Mouse (Mus musculus) limb, embryonic 12.5 days (tissue): Measurements from ENCODE around the gene Cdk15. TPM values are rescaled to one million over a fixed set of nuclear protein-coding genes. Genes with fewer than 3 reads are reported as not detected.

ENCODE experiments used
- ATAC-seq: fragments of 200-750 bp; cut with Nextera tagmentation; 2 replicates; pipeline ENCODE4 v1.8.0; 2017; ENCODE audit warnings: low read depth, moderate TSS enrichment; ENCODE audit not compliant: insufficient number of reproducible peaks, insufficient read depth, low FRiP score, low TSS enrichment
- H3K27ac ChIP-seq: fragments of 300-500 bp; sonication (generic); 2 replicates; pipeline ENCODE4 v1.5.1; 2016; ENCODE audit warnings: mild to moderate bottlenecking, moderate library complexity
- H3K27me3 ChIP-seq: fragments of 300-500 bp; sonication (generic); 2 replicates; pipeline ENCODE4 v1.6.1; 2016; ENCODE audit warnings: mild to moderate bottlenecking, moderate library complexity
- H3K36me3 ChIP-seq: fragments of 300-500 bp; sonication (generic); 2 replicates; pipeline ENCODE4 v1.6.1; 2016; ENCODE audit warnings: mild to moderate bottlenecking, moderate library complexity
- H3K4me1 ChIP-seq: fragments of 300-500 bp; sonication (generic); replicated peaks from 2 replicates; pipeline ENCODE4 v1.6.1; 2016
- H3K4me2 ChIP-seq: fragments of 300-500 bp; sonication (generic); 2 replicates; pipeline ENCODE4 v1.6.1; 2016; ENCODE audit warnings: mild to moderate bottlenecking, moderate library complexity
- H3K4me3 ChIP-seq: fragments of 300-500 bp; sonication (generic); replicated peaks from 2 replicates; pipeline ENCODE4 v1.5.1; 2016; ENCODE audit warnings: mild to moderate bottlenecking
- H3K9ac ChIP-seq: fragments of 300-500 bp; sonication (generic); replicated peaks from 2 replicates; pipeline ENCODE4 v1.6.1; 2016; ENCODE audit warnings: mild to moderate bottlenecking, moderate library complexity
- H3K9me3 ChIP-seq: fragments of 300-500 bp; sonication (generic); 2 replicates; pipeline ENCODE4 v1.6.1; 2016; ENCODE audit warnings: mild to moderate bottlenecking, moderate library complexity
- WGBS: fragments of 180-500 bp; shearing (Covaris S2); methylation state at CpG from one replicate; pipeline ENCODE4 v1.1.7; 2016; 5-methylcytosine and 5-hydroxymethylcytosine counted together
- polyA plus RNA-seq: library from polyadenylated mRNA; unstranded; fragments of >200 nt; fragmentation: Nextera tagmentation; extraction: Ambion mirVana; gene quantifications from 2 replicates; pipeline ENCODE4 v1.2.1, GENCODE M21; 2016

Cdk15 gene
- polyA plus RNA-seq, 1 experiment from 2014 or later = not detected

DNA sequence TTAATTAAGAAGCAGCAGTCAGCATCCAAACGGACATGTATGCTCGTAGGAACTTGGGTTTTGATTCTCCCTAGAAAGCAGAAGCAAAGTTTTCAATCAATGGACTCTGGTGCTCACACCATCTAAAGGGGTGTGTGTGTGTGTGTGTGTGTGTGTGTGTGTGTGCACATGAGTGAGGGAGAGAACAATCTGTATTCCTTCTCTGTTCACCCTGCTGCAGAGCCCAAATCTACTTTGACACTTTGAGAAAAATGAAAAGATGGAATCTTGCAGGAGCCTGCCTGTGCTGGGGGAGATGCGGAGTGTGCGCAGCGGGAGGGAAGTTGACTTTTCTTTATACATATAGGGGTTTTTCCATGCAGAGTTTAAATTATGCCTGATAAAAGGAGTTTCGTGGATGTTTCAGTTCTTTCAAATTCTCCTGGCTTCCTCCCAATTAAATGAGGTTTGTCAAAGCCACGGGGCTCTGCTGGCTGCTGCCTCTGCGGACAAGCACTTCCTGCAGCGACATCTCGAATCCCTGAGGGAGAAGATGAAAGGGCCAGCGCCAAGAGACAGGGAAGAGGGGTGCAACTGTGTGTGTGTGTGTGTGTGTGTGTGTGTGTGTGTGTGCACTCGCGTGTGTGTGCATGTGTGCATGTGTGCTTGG, 76.2 kb downstream of the Cdk15 start:
- no peak overlapping the region for H3K4me3 ChIP-seq
- H3K36me3 ChIP-seq = no peaks in the 10 kb centered on the region
- H3K4me1 ChIP-seq = peaks cover 57% of the 10 kb centered on the region
- H3K9me3 ChIP-seq = no peaks in the 10 kb centered on the region
- WGBS = 19% methylated on average over 13 of the region's 13 CpGs
- peak overlapping the region; percentile 26; the same call in 1 of the 2 replicates for H3K4me2 ChIP-seq
- H3K9ac ChIP-seq = 0 out of 2 replicates have a peak overlapping the region, but pooled peaks have one; percentile 18
- H3K27ac ChIP-seq = peak overlapping the region; percentile 79; the same call in 1 of the 2 replicates
- no peak for ATAC-seq
- no peaks in the 10 kb centered on the region; the same call in 1 of the 2 replicates for H3K27me3 ChIP-seq

DNA sequence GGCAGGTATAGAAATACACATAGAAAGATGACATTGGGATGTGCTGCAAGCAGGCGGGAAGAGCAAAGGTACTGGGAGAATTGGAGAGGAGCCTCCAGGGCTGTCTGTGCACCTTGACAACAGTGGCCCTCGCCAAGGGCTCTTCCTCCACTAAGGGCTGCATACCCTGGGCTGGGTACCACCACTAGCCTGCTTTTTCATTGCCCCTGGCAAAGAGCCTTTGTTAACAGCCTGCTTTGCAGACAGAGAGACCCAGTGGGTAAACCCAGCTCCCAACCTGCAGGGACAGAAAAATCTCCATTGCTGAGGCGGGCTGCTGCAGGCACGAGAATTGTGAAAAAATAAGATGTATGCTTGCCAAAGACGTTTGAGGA, 76.7 kb downstream of the Cdk15 start:
- H3K4me2 ChIP-seq = peak overlapping the region; percentile 26; the same call in 1 of the 2 replicates
- peaks cover 52% of the 10 kb centered on the region for H3K4me1 ChIP-seq
- H3K36me3 ChIP-seq = no peaks in the 10 kb centered on the region
- no peak overlapping the region for H3K4me3 ChIP-seq
- ATAC-seq = no peak
- H3K9me3 ChIP-seq = no peaks in the 10 kb centered on the region
- WGBS = 28% methylated on average over 5 of the region's 5 CpGs
- no peaks in the 10 kb centered on the region; the same call in 1 of the 2 replicates for H3K27me3 ChIP-seq
- H3K9ac ChIP-seq = no peak overlapping the region
- peak overlapping the region; percentile 79; the same call in 1 of the 2 replicates for H3K27ac ChIP-seq

DNA sequence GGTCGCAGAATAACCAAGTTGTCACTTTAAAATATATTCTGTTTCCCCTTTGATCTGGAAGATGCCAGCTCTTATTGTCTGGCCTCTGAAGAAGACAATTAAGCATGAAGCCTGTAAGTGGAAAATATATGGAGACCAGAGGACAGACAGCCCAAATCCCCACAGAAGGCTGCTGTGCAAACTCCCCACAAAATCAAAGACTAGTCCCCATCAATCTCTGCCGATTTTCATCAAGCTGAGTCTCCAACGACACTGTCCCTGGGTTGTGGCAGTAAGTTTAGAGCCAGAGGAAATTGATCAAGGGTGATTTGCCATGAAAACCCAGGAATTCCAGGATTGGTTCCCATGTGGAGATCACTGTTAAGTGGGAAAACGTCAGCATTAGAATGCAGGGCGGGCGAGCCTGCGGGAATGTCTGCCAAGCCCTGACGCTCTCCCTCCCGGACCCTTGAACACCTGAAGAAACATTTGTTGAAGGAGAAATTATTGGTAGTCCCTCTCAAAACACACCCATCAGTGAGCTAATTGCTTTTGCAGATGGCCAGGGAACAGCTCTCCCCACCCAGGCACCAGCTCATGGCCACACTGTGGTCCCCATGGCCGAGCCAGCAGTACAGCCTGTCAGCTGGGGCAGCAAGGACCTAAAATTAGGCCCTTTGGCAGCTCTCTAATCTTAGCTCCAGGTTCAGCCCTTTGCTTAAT, 77.3 kb downstream of the Cdk15 start:
- Histone ChIP-seq H3K36me3 (no peaks in the 10 kb centered on the region), H3K27ac (peak overlapping the region; percentile 79), H3K27me3 (no peaks in the 10 kb centered on the region; the same call in 1 of the 2 replicates), H3K9ac (no peak overlapping the region; the same call in 1 of the 2 replicates), H3K4me3 (no peak overlapping the region), H3K4me1 (peaks cover 47% of the 10 kb centered on the region), H3K9me3 (no peaks in the 10 kb centered on the region), H3K4me2 (peak overlapping the region; percentile 26; the same call in 1 of the 2 replicates)
- ATAC-seq = peak; percentile 62
- WGBS = 8% methylated on average over 10 of the region's 10 CpGs

DNA sequence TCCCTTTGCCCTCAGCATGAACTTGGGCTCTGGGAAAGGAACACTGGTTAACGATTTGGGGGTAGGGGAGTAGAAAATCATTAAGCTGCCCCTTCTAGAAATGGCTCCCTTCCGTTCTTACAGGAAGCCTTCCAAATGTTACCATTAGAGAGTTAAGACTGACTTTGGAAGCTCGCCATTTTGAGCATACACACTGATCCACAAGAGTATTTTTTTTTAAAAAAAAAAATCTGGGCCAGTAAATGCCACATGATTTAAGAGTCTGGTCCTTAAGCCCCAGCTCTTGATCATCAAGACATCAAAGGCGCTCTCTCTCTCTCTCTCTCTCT, 77.8 kb downstream of the Cdk15 start:
- H3K9me3 ChIP-seq = no peaks in the 10 kb centered on the region
- H3K27ac ChIP-seq = peak overlapping the region; percentile 79
- no peaks in the 10 kb centered on the region; the same call in 1 of the 2 replicates for H3K27me3 ChIP-seq
- WGBS = 15% methylated on average over 4 of the region's 4 CpGs
- no peak overlapping the region for H3K4me3 ChIP-seq
- ATAC-seq = peak; percentile 21
- H3K4me2 ChIP-seq = 0 out of 2 replicates have a peak overlapping the region, but pooled peaks have one; percentile 26
- H3K9ac ChIP-seq = no peak overlapping the region
- H3K4me1 ChIP-seq = peaks cover 47% of the 10 kb centered on the region
- H3K36me3 ChIP-seq = no peaks in the 10 kb centered on the region

DNA sequence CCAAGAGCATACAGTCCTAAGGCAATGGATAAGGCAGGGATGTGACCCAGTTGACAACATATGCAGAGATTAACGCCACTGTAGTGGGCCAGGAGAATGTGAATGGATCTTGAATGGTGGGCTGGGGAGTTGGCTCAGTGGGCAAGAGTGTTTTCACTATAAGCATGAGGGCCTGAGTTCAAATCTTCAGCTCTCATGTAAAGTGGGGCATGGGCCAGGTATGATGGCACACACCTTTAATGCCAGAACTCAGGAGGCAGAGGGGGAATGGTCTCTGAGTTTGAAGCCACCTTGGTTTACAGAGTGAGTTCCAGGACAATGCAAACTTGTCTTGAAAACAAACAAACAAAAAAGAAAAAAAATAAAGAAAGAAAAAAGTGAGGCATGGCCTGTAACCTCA, 79.5 kb downstream of the Cdk15 start:
- 93% methylated on average over 1 of the region's 1 CpGs for WGBS

DNA sequence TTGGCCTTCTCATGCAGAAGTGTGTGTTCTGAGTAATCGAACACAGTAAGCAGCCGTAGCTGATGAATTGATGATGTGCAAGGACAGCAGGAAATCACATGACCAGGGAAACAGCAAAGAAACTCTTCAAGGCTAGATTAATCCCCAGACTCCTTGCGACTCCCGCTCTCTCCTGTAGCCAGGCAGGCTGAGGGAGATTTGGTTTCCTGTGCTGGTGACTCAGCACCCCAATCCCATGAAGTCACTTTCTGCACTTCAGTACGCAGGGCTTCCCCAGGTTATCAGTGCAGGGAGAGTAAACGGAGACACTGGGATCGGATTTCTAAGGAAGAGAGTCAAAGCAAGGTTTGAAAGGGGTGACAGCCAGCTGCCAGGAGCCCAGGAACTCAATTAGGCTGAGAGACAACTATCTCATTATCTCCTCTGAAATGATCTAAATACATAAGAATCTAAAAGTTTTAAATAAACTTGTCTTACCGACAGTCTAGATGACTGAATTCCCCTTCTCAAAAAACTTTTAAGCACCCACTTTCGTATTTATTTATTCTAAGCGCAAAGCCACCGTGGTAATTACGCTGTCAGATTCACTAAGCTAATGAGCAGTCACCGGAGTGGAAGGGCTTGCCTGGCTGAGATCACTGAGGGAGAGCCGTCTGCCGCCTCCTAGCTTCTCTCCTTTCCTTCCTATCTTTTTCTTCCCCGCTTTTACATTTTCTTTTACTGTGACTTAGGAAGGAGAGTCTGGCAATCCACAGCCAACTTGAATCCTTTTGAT, 84.3 kb downstream of the Cdk15 start:
- no peaks in the 10 kb centered on the region for H3K36me3 ChIP-seq
- H3K4me1 ChIP-seq = peaks cover 18% of the 10 kb centered on the region
- no peak overlapping the region for H3K4me3 ChIP-seq
- H3K9ac ChIP-seq = no peak overlapping the region
- H3K4me2 ChIP-seq = peak overlapping the region; percentile 33
- H3K27me3 ChIP-seq = no peaks in the 10 kb centered on the region
- ATAC-seq = no peak
- WGBS = 9% methylated on average over 16 of the region's 16 CpGs
- H3K9me3 ChIP-seq = peaks cover 5% of the 10 kb centered on the region; the same call in 1 of the 2 replicates
- no peak overlapping the region for H3K27ac ChIP-seq

More for the DNA sequence above, 79.5 kb downstream of the Cdk15 start:
- Histone ChIP-seq H3K4me2 (no peak overlapping the region), H3K9ac (no peak overlapping the region), H3K27ac (no peak overlapping the region), H3K4me3 (no peak overlapping the region), H3K27me3 (no peaks in the 10 kb centered on the region; the same call in 1 of the 2 replicates), H3K9me3 (no peaks in the 10 kb centered on the region), H3K4me1 (peaks cover 48% of the 10 kb centered on the region), H3K36me3 (no peaks in the 10 kb centered on the region)
- ATAC-seq = no peak

DNA sequence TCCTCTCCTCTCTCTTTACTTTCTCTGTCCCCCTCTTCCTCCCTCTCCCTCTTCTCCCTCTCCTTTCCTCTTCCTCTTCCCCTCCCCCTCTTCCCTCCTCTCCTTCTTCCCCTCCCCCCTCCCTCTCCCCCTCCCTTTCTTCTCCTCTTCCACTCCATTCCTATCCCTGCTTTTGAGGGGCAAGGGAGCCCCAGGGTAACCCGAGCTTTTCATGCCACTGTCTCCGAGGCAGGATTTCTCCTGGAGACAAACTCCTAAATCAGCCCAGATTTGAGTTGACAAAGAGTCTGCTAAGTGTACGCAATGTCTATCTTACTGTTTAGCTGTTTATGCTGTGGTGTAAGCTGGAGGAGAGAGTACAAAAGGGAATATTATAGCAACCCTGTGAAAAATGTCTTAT, 85.0 kb downstream of the Cdk15 start:
- 17% methylated on average over 3 of the region's 3 CpGs for WGBS
- no peak overlapping the region for H3K27ac ChIP-seq
- H3K4me3 ChIP-seq = no peak overlapping the region
- peaks cover 5% of the 10 kb centered on the region; the same call in 1 of the 2 replicates for H3K9me3 ChIP-seq
- H3K4me2 ChIP-seq = peak overlapping the region; percentile 33; the same call in 1 of the 2 replicates
- no peaks in the 10 kb centered on the region for H3K27me3 ChIP-seq
- H3K36me3 ChIP-seq = no peaks in the 10 kb centered on the region
- no peak overlapping the region for H3K9ac ChIP-seq
- H3K4me1 ChIP-seq = peaks cover 18% of the 10 kb centered on the region
- no peak for ATAC-seq

DNA sequence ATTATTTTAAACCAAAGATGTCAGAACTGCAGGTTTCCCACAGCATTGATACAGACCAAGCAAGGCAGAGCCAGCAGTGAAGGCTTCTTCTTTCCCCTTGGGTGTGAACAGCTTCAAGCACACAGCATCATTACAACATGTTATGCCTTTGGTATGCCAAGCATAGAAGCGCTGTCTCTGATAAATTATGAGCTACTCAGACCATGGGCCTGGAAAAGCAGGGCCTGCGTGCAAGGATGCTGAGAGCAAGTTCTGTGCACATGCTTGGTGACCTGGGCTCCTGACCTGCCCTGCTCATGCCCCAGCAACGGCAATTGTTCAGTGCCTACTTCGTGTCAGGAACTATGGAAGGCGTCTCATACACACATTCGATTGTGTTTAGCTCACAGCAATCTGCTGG, 85.4 kb downstream of the Cdk15 start:
- H3K4me3 ChIP-seq = no peak overlapping the region
- H3K36me3 ChIP-seq = no peaks in the 10 kb centered on the region
- no peaks in the 10 kb centered on the region for H3K27me3 ChIP-seq
- H3K27ac ChIP-seq = 0 out of 2 replicates have a peak overlapping the region, but pooled peaks have one; percentile 1
- H3K9ac ChIP-seq = no peak overlapping the region
- WGBS = 69% methylated on average over 6 of the region's 6 CpGs
- H3K9me3 ChIP-seq = peaks cover 5% of the 10 kb centered on the region; the same call in 1 of the 2 replicates
- H3K4me2 ChIP-seq = no peak overlapping the region
- no peak for ATAC-seq
- peaks cover 18% of the 10 kb centered on the region for H3K4me1 ChIP-seq

DNA sequence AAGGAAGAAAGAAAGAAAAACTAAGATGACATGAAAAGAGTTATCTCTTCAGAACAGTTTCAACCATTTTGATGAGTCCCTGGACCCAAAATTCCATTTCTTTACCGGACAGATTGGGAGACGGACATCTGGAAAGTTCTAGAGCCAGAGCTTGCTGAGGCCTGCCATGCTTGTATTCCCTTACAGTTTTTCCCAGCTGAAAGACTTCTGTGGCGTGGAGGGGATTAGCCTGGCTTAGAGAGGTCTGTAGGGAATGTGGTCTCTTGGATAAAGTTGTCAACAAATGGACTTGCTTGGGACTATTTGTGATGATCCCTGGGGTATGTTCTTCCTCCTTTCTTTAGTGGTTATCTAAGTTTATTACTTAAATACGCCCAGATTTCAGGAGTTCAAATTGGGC, 96.0 kb downstream of the Cdk15 start:
- H3K9me3 ChIP-seq = peaks cover 4% of the 10 kb centered on the region
- no peak overlapping the region for H3K9ac ChIP-seq
- H3K4me1 ChIP-seq = no peaks in the 10 kb centered on the region
- 66% methylated on average over 4 of the region's 4 CpGs for WGBS
- H3K27ac ChIP-seq = no peak overlapping the region
- H3K4me3 ChIP-seq = no peak overlapping the region
- no peak for ATAC-seq
- no peaks in the 10 kb centered on the region for H3K36me3 ChIP-seq
- H3K4me2 ChIP-seq = no peak overlapping the region
- no peaks in the 10 kb centered on the region for H3K27me3 ChIP-seq

DNA sequence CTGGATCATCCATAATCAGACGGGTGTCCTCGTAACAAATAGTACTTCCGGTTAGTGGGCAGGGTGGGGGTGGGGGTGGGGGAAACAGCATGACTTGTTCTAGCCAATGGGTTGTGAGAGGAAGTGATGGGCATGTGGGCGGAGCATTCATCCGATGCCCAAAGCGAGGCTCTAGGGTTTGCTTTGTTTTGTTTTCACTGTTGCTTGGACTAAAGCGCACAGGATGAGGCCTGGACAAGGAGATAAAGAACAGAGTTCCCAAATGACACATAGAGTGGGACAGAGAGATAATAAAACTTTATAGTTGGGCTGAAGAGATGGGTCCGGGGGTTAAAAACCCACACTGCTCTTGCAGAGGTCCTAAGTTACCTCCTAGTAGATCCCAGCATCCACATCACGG, 98.7 kb downstream of the Cdk15 start:
- Histone ChIP-seq H3K27ac (no peak overlapping the region), H3K9ac (no peak overlapping the region), H3K36me3 (no peaks in the 10 kb centered on the region), H3K9me3 (no peaks in the 10 kb centered on the region; the same call in 1 of the 2 replicates), H3K4me1 (no peaks in the 10 kb centered on the region), H3K4me3 (no peak overlapping the region), H3K4me2 (no peak overlapping the region), H3K27me3 (no peaks in the 10 kb centered on the region)
- ATAC-seq = no peak
- WGBS = 82% methylated on average over 9 of the region's 9 CpGs

DNA sequence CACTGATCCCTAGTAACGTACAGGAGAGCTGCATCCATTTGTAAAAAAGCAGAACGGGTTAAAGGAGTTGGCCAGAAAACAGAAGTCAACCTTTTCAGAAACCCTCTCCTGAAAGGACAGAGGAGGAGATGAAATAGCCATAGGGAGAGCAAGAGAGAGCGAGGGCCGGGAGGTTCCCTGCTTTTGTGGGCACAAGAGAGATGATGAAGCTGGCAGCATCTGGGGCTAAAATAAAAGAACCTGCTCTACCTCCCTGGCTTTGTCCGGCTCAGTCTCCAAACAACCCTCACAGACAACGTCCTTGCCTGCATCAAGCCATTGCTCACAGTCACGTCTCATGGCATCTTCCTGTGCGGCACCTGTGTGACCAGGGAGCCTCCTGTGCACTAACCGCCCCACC, 102.4 kb downstream of the Cdk15 start:
- Histone ChIP-seq H3K9ac (no peak overlapping the region), H3K27me3 (no peaks in the 10 kb centered on the region), H3K36me3 (no peaks in the 10 kb centered on the region), H3K9me3 (no peaks in the 10 kb centered on the region), H3K27ac (no peak overlapping the region), H3K4me1 (no peaks in the 10 kb centered on the region), H3K4me3 (no peak overlapping the region), H3K4me2 (no peak overlapping the region)
- WGBS = 87% methylated on average over 9 of the region's 9 CpGs
- ATAC-seq = no peak
